Comparison of ENCODE assay signal across 9 mouse cellular contexts in genomic region chr5:65336075-65336355, GRCm38 (mm10). TPM values are rescaled to one million over a fixed set of nuclear protein-coding genes. Genes with fewer than 3 reads are reported as not detected.
DNase-seq lines count a peak whose midpoint lies in the region; ATAC-seq and TF ChIP-seq lines count a peak whose summit lies in the region.
"Had no signal": no experiment of that assay in that cellular context is flagged by ENCODE, and none has a peak within 500 bp of the region (broad histone marks: within the 10 kb centered on the region; RNA-seq: fewer than 3 reads in every experiment).

No protein-coding gene starts in this region.

- DNase-seq in kidney, adult 8-10 months: no peak
- DNase-seq in hindbrain, embryonic 14.5 days (ENCODE audit: low spot score): no peak
- no peak for DNase-seq in midbrain, embryonic 14.5 days
- DNase-seq in gastrocnemius, postnatal 36 days: no peak
- DNase-seq in c-Kit-positive CD71-positive TER-119-positive erythroid progenitor cells, embryonic 14.5 days (ENCODE audit: low spot score): no peak
- DNase-seq in cerebellum, postnatal 4 days (ENCODE audit: low spot score in 2 of 2): no peak

- H3K27me3 ChIP-seq in kidney, embryonic 16.5 days (ENCODE audit: insufficient read depth, low read length): no peaks in the 10 kb centered on the region
- no peaks in the 10 kb centered on the region for H3K27me3 ChIP-seq in hindbrain, embryonic 14.5 days (ENCODE audit: control insufficient read depth, insufficient read depth, low read length)
- H3K27me3 ChIP-seq in midbrain, embryonic 14.5 days (ENCODE audit: control insufficient read depth, insufficient read depth, low read length): no peaks in the 10 kb centered on the region

- H3K27ac ChIP-seq in kidney, embryonic 16.5 days (ENCODE audit: low read length): no peak overlapping the region
- no peak overlapping the region for H3K27ac ChIP-seq in bone marrow macrophage, adult 2 months (ENCODE audit: insufficient read depth, low read depth, low read length)
- peak overlapping the region; percentile 45; the same call in 1 of the 2 replicates for H3K27ac ChIP-seq in hindbrain, embryonic 14.5 days
- H3K27ac ChIP-seq in midbrain, embryonic 14.5 days (replicated peaks; ENCODE audit: low read depth, low read length): no peak overlapping the region

- peaks cover 8% of the 10 kb centered on the region for H3K4me1 ChIP-seq in kidney, embryonic 16.5 days (ENCODE audit: insufficient read depth, low read length)
- peaks cover 4% of the 10 kb centered on the region for H3K4me1 ChIP-seq in bone marrow macrophage, adult 2 months (ENCODE audit: control insufficient read depth, insufficient read depth, low read length)
- H3K4me1 ChIP-seq in hindbrain, embryonic 14.5 days (replicated peaks; ENCODE audit: control insufficient read depth, insufficient read depth, low read length): peaks cover 9% of the 10 kb centered on the region; the same call in 1 of the 2 replicates
- no peaks in the 10 kb centered on the region for H3K4me1 ChIP-seq in midbrain, embryonic 14.5 days (ENCODE audit: control insufficient read depth, insufficient read depth, low read length)

- H3K36me3 ChIP-seq in kidney, embryonic 16.5 days (ENCODE audit: insufficient read depth, low read length): no peaks in the 10 kb centered on the region
- no peaks in the 10 kb centered on the region for H3K36me3 ChIP-seq in hindbrain, embryonic 14.5 days (replicated peaks; ENCODE audit: control insufficient read depth, insufficient read depth)
- no peaks in the 10 kb centered on the region for H3K36me3 ChIP-seq in midbrain, embryonic 14.5 days (ENCODE audit: control insufficient read depth, insufficient read depth, low read length)

- 0 out of 2 replicates have a peak, but pooled peaks have one; percentile 2 for ATAC-seq in kidney, embryonic 16.5 days (ENCODE audit: low FRiP score, low TSS enrichment)
- ATAC-seq in hindbrain, embryonic 14.5 days (ENCODE audit: low FRiP score): no peak
- no peak for ATAC-seq in midbrain, embryonic 14.5 days (ENCODE audit: low FRiP score, low TSS enrichment)

- TF ChIP-seq CTCF in bone marrow macrophage, adult 2 months (IDR thresholded peaks at IDR 0.05; ENCODE audit: low read depth, low read length): no peak

- 29% methylated on average over 4 of the region's 4 CpGs for whole genome bisulfite sequencing in kidney, embryonic 16.5 days
- 32% methylated on average over 4 of the region's 4 CpGs for WGBS in hindbrain, embryonic 14.5 days
- WGBS in midbrain, embryonic 14.5 days: 36% methylated on average over 4 of the region's 4 CpGs

- H3K9ac ChIP-seq in kidney, embryonic 16.5 days (replicated peaks; ENCODE audit: low read length): no peak overlapping the region; the same call in 1 of the 2 replicates
- H3K9ac ChIP-seq in hindbrain, embryonic 14.5 days: peak overlapping the region; percentile 73; the same call in 1 of the 2 replicates
- peak overlapping the region; percentile 61; the same call in 1 of the 2 replicates for H3K9ac ChIP-seq in midbrain, embryonic 14.5 days (replicated peaks; ENCODE audit: low read length)

- intact Hi-C loops in gastrocnemius, postnatal 36 days (cut with DNase I): no loop called here

- H3K4me2 ChIP-seq in kidney, embryonic 16.5 days (replicated peaks; ENCODE audit: low read depth, low read length): peak overlapping the region; percentile 79
- peak overlapping the region; percentile 73 for H3K4me2 ChIP-seq in hindbrain, embryonic 14.5 days (replicated peaks)
- H3K4me2 ChIP-seq in midbrain, embryonic 14.5 days (ENCODE audit: low read length): peak overlapping the region; percentile 80

- peak overlapping the region; percentile 98 for H3K4me3 ChIP-seq in kidney, embryonic 16.5 days (ENCODE audit: low read length)
- peak overlapping the region; percentile 99; the same call in 1 of the 2 replicates for H3K4me3 ChIP-seq in bone marrow macrophage, adult 2 months (ENCODE audit: insufficient read depth, low read length)
- H3K4me3 ChIP-seq in hindbrain, embryonic 14.5 days (replicated peaks; ENCODE audit: low read length): peak overlapping the region; percentile 88
- peak overlapping the region; percentile 61 for H3K4me3 ChIP-seq in midbrain, embryonic 14.5 days (replicated peaks; ENCODE audit: low read depth, low read length)

- no peaks in the 10 kb centered on the region for H3K9me3 ChIP-seq in kidney, embryonic 16.5 days (ENCODE audit: low read length)
- no peaks in the 10 kb centered on the region for H3K9me3 ChIP-seq in hindbrain, embryonic 14.5 days (ENCODE audit: control insufficient read depth, low read length)
- no peaks in the 10 kb centered on the region for H3K9me3 ChIP-seq in midbrain, embryonic 14.5 days (ENCODE audit: control insufficient read depth, low read length)

- no peak for TF ChIP-seq POLR2A in bone marrow macrophage, adult 2 months (IDR thresholded peaks at IDR 0.05; ENCODE audit: borderline replicate concordance, low read depth, low read length)

RNA-seq across cellular contexts. Expression of gene Rfc1, which starts 0.5 kb away (rescaled TPM):
- 70.8 and 87.8 TPM in 2 replicates for polyA plus RNA-seq in kidney, embryonic 16.5 days (2015; fragmentation: Nextera tagmentation; extraction: Ambion mirVana)
- polyA plus RNA-seq in bone marrow macrophage, adult 2 months (2012; ENCODE audit: insufficient read depth, insufficient read length, missing spikeins): 45.4 and 51.0 TPM in 2 replicates
- polyA plus RNA-seq in hindbrain, embryonic 14.5 days (2014; fragmentation: Nextera tagmentation; extraction: Ambion mirVana): 33.4 and 37.4 TPM in 2 replicates
- 23.3 and 34.8 TPM in 2 replicates for polyA plus RNA-seq in midbrain, embryonic 14.5 days (2014; fragmentation: Nextera tagmentation; extraction: Ambion mirVana)
- 10 to 100 TPM; 17.9 to 21.1 TPM for total RNA-seq in gastrocnemius, postnatal 36 days (2021)

RNA-seq across cellular contexts. Expression of gene Klb, which starts 12.1 kb away (rescaled TPM):
- 0.09 and 0.20 TPM in 2 replicates for polyA plus RNA-seq in kidney, embryonic 16.5 days (2015; fragmentation: Nextera tagmentation; extraction: Ambion mirVana)
- not detected in 2 replicates for polyA plus RNA-seq in bone marrow macrophage, adult 2 months (2012; ENCODE audit: insufficient read depth, insufficient read length, missing spikeins)
- polyA plus RNA-seq in hindbrain, embryonic 14.5 days (2014; fragmentation: Nextera tagmentation; extraction: Ambion mirVana): 0.09 and 0.16 TPM in 2 replicates
- 0.12 TPM in 2 replicates for polyA plus RNA-seq in midbrain, embryonic 14.5 days (2014; fragmentation: Nextera tagmentation; extraction: Ambion mirVana)
- total RNA-seq in gastrocnemius, postnatal 36 days (2021): under 1 TPM; 0.15 to 0.18 TPM
- total RNA-seq: neutrophil, adult 5-6 weeks had no signal

RNA-seq across cellular contexts. Expression of gene Rpl9, which starts 55.2 kb away (rescaled TPM):
- 901 and 990 TPM in 2 replicates for polyA plus RNA-seq in kidney, embryonic 16.5 days (2015; fragmentation: Nextera tagmentation; extraction: Ambion mirVana)
- 591 and 651 TPM in 2 replicates for polyA plus RNA-seq in bone marrow macrophage, adult 2 months (2012; ENCODE audit: insufficient read depth, insufficient read length, missing spikeins)
- 592 and 691 TPM in 2 replicates for polyA plus RNA-seq in hindbrain, embryonic 14.5 days (2014; fragmentation: Nextera tagmentation; extraction: Ambion mirVana)
- 669 and 719 TPM in 2 replicates for polyA plus RNA-seq in midbrain, embryonic 14.5 days (2014; fragmentation: Nextera tagmentation; extraction: Ambion mirVana)
- 100 to 1,000 TPM; 421 to 512 TPM for total RNA-seq in gastrocnemius, postnatal 36 days (2021)

RNA-seq across cellular contexts. Expression of gene Lias, which starts 55.3 kb away (rescaled TPM):
- polyA plus RNA-seq in kidney, embryonic 16.5 days (2015; fragmentation: Nextera tagmentation; extraction: Ambion mirVana): 67.2 and 71.4 TPM in 2 replicates
- polyA plus RNA-seq in bone marrow macrophage, adult 2 months (2012; ENCODE audit: insufficient read depth, insufficient read length, missing spikeins): 23.2 and 25.1 TPM in 2 replicates
- 55.6 and 59.9 TPM in 2 replicates for polyA plus RNA-seq in hindbrain, embryonic 14.5 days (2014; fragmentation: Nextera tagmentation; extraction: Ambion mirVana)
- polyA plus RNA-seq in midbrain, embryonic 14.5 days (2014; fragmentation: Nextera tagmentation; extraction: Ambion mirVana): 61.7 and 66.2 TPM in 2 replicates
- 10 to 100 TPM; 42.3 to 44.5 TPM for total RNA-seq in gastrocnemius, postnatal 36 days (2021)
